Comparison of ENCODE assay signal across 9 mouse cellular contexts in the genomic region with DNA sequence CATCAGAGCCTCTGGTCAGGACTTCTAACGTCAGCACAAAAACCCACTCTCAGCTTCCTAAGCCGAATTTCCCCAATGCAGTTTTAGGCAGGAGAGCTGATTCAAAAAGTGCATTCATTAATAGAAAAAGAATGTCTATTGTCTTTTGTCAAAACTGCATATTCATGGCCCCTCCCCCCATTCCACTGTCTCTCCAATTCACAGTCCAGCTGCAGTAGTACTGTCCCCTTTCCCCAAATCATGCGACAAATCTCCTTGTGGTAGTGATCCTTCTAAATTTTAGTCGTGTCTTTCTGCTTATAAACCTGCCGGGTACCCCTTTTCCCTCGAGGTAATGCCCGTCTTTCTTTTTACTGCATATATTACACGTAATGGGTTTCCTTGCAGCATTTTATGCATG. TPM values are rescaled to one million over a fixed set of nuclear protein-coding genes. Genes with fewer than 3 reads are reported as not detected.
DNase-seq lines count a peak whose midpoint lies in the region; ATAC-seq and TF ChIP-seq lines count a peak whose summit lies in the region.
"Had no signal": no experiment of that assay in that cellular context is flagged by ENCODE, and none has a peak within 500 bp of the region (broad histone marks: within the 10 kb centered on the region; RNA-seq: fewer than 3 reads in every experiment).

No protein-coding gene starts in this region.

- peaks cover 29% of the 10 kb centered on the region for H3K36me3 ChIP-seq in intestine, embryonic 15.5 days
- H3K36me3 ChIP-seq in intestine, postnatal 0 days (ENCODE audit: control insufficient read depth, insufficient read depth): peaks cover 36% of the 10 kb centered on the region
- H3K36me3 ChIP-seq in stomach, embryonic 14.5 days (ENCODE audit: control insufficient read depth, insufficient read depth, low read length): peaks cover 36% of the 10 kb centered on the region
- H3K36me3 ChIP-seq in stomach, postnatal 0 days (ENCODE audit: control insufficient read depth, insufficient read depth, low read length): peaks cover 30% of the 10 kb centered on the region
- H3K36me3 ChIP-seq in limb, embryonic 14.5 days (ENCODE audit: control insufficient read depth, insufficient read depth, low read length): peaks cover 44% of the 10 kb centered on the region
- H3K36me3 ChIP-seq in stomach, embryonic 16.5 days (ENCODE audit: control insufficient read depth, insufficient read depth, low read length): peaks cover 20% of the 10 kb centered on the region

- ATAC-seq in intestine, embryonic 15.5 days: no peak
- ATAC-seq in intestine, postnatal 0 days: no peak
- no peak for ATAC-seq in stomach, embryonic 14.5 days (ENCODE audit: insufficient number of reproducible peaks, insufficient read depth, low FRiP score, low read depth)
- no peak for ATAC-seq in stomach, postnatal 0 days (ENCODE audit: low FRiP score, low TSS enrichment)
- ATAC-seq in limb, embryonic 14.5 days (ENCODE audit: low FRiP score, low read depth): no peak
- ATAC-seq in stomach, embryonic 16.5 days (ENCODE audit: insufficient read depth, low FRiP score): no peak

- H3K9me3 ChIP-seq in intestine, embryonic 15.5 days: no peaks in the 10 kb centered on the region
- H3K9me3 ChIP-seq in intestine, postnatal 0 days (ENCODE audit: control insufficient read depth): no peaks in the 10 kb centered on the region
- no peaks in the 10 kb centered on the region for H3K9me3 ChIP-seq in stomach, embryonic 14.5 days (ENCODE audit: control insufficient read depth, low read depth, low read length)
- H3K9me3 ChIP-seq in stomach, postnatal 0 days (ENCODE audit: control insufficient read depth, low read length): no peaks in the 10 kb centered on the region
- no peaks in the 10 kb centered on the region for H3K9me3 ChIP-seq in limb, embryonic 14.5 days (ENCODE audit: control insufficient read depth, low read length)
- H3K9me3 ChIP-seq in stomach, embryonic 16.5 days (replicated peaks; ENCODE audit: control insufficient read depth, low read length): no peaks in the 10 kb centered on the region
- H3K9me3 ChIP-seq: megakaryocyte, embryonic 14.5 days had no signal

- H3K27ac ChIP-seq in intestine, embryonic 15.5 days: no peak overlapping the region
- no peak overlapping the region for H3K27ac ChIP-seq in intestine, postnatal 0 days (ENCODE audit: low read depth, low read length)
- no peak overlapping the region for H3K27ac ChIP-seq in stomach, embryonic 14.5 days (ENCODE audit: low read length)
- H3K27ac ChIP-seq in stomach, postnatal 0 days (replicated peaks): no peak overlapping the region
- no peak overlapping the region for H3K27ac ChIP-seq in limb, embryonic 14.5 days (replicated peaks; ENCODE audit: low read depth, low read length)
- H3K27ac ChIP-seq in stomach, embryonic 16.5 days (ENCODE audit: low read length): no peak overlapping the region; the same call in 1 of the 2 replicates

- no peaks in the 10 kb centered on the region for H3K27me3 ChIP-seq in intestine, embryonic 15.5 days (replicated peaks)
- peaks cover 5% of the 10 kb centered on the region; the same call in 1 of the 2 replicates for H3K27me3 ChIP-seq in intestine, postnatal 0 days (replicated peaks; ENCODE audit: control insufficient read depth, insufficient read depth, low read length)
- no peaks in the 10 kb centered on the region for H3K27me3 ChIP-seq in stomach, embryonic 14.5 days (ENCODE audit: control insufficient read depth, insufficient read depth, low read length)
- H3K27me3 ChIP-seq in stomach, postnatal 0 days (ENCODE audit: control insufficient read depth, insufficient read depth, low read length): no peaks in the 10 kb centered on the region
- no peaks in the 10 kb centered on the region for H3K27me3 ChIP-seq in limb, embryonic 14.5 days (ENCODE audit: control insufficient read depth, insufficient read depth, low read length)
- H3K27me3 ChIP-seq in stomach, embryonic 16.5 days (ENCODE audit: control insufficient read depth, insufficient read depth, low read length): no peaks in the 10 kb centered on the region
- H3K27me3 ChIP-seq: megakaryocyte, embryonic 14.5 days had no signal

- no peak for TF ChIP-seq POLR2A in limb, embryonic 14.5 days (IDR thresholded peaks at IDR 0.05; ENCODE audit: borderline replicate concordance, extremely low read depth, insufficient read depth, insufficient read length)

- WGBS in intestine, embryonic 15.5 days: 63% methylated on average over 8 of the region's 8 CpGs
- 68% methylated on average over 8 of the region's 8 CpGs for WGBS in intestine, postnatal 0 days
- WGBS in stomach, embryonic 14.5 days: 66% methylated on average over 8 of the region's 8 CpGs
- 65% methylated on average over 8 of the region's 8 CpGs for WGBS in stomach, postnatal 0 days
- WGBS in limb, embryonic 14.5 days: 63% methylated on average over 8 of the region's 8 CpGs
- WGBS in stomach, embryonic 16.5 days: 62% methylated on average over 8 of the region's 8 CpGs

- no peak overlapping the region for H3K4me3 ChIP-seq in intestine, embryonic 15.5 days (replicated peaks)
- no peak overlapping the region for H3K4me3 ChIP-seq in intestine, postnatal 0 days (ENCODE audit: low read depth, low read length)
- H3K4me3 ChIP-seq in stomach, embryonic 14.5 days (ENCODE audit: low read depth, low read length): no peak overlapping the region
- H3K4me3 ChIP-seq in stomach, postnatal 0 days (ENCODE audit: low read depth, low read length): no peak overlapping the region
- no peak overlapping the region for H3K4me3 ChIP-seq in limb, embryonic 14.5 days (replicated peaks; ENCODE audit: low read length)
- H3K4me3 ChIP-seq in stomach, embryonic 16.5 days (replicated peaks; ENCODE audit: low read length): no peak overlapping the region

- no peak for DNase-seq in stomach, postnatal 0 days (ENCODE audit: low spot score)
- DNase-seq in limb, embryonic 14.5 days (ENCODE audit: low spot score): no peak
- DNase-seq in MN1 (ENCODE audit: low spot score): no peak
- DNase-seq in right cerebral cortex, postnatal 25 days: no peak

- H3K9ac ChIP-seq in intestine, embryonic 15.5 days: no peak overlapping the region
- no peak overlapping the region for H3K9ac ChIP-seq in intestine, postnatal 0 days (ENCODE audit: low read depth, low read length)
- H3K9ac ChIP-seq in stomach, embryonic 14.5 days (replicated peaks; ENCODE audit: low read depth, low read length): no peak overlapping the region
- H3K9ac ChIP-seq in stomach, postnatal 0 days (ENCODE audit: low read length): no peak overlapping the region
- no peak overlapping the region for H3K9ac ChIP-seq in limb, embryonic 14.5 days (ENCODE audit: low read depth, low read length, severe bottlenecking)
- no peak overlapping the region for H3K9ac ChIP-seq in stomach, embryonic 16.5 days (ENCODE audit: low read length)

- H3K4me1 ChIP-seq in intestine, embryonic 15.5 days (replicated peaks): 0 out of 2 replicates have a peak, but pooled peaks cover 5% of the 10 kb centered on the region
- no peaks in the 10 kb centered on the region for H3K4me1 ChIP-seq in intestine, postnatal 0 days (replicated peaks; ENCODE audit: control insufficient read depth, insufficient read depth, low read length)
- no peaks in the 10 kb centered on the region for H3K4me1 ChIP-seq in stomach, embryonic 14.5 days (ENCODE audit: control insufficient read depth, insufficient read depth, low read length)
- no peaks in the 10 kb centered on the region for H3K4me1 ChIP-seq in stomach, postnatal 0 days (replicated peaks; ENCODE audit: control insufficient read depth, insufficient read depth)
- H3K4me1 ChIP-seq in limb, embryonic 14.5 days (ENCODE audit: control insufficient read depth, insufficient read depth, low read length): no peaks in the 10 kb centered on the region
- 0 out of 2 replicates have a peak, but pooled peaks cover 3% of the 10 kb centered on the region for H3K4me1 ChIP-seq in stomach, embryonic 16.5 days (ENCODE audit: control insufficient read depth, insufficient read depth, low read length)

- no peak for TF ChIP-seq CTCF in intestine, postnatal 0 days (IDR thresholded peaks at IDR 0.05; ENCODE audit: low read depth)
- no peak for TF ChIP-seq CTCF in stomach, postnatal 0 days (IDR thresholded peaks at IDR 0.05; ENCODE audit: low read depth)

- no peak for TF ChIP-seq EP300 in stomach, postnatal 0 days (optimal IDR thresholded peaks at IDR 0.05)

- peak overlapping the region; percentile 37; the same call in 1 of the 2 replicates for H3K4me2 ChIP-seq in intestine, embryonic 15.5 days (replicated peaks)
- H3K4me2 ChIP-seq in intestine, postnatal 0 days (replicated peaks; ENCODE audit: low read depth): no peak overlapping the region
- H3K4me2 ChIP-seq in stomach, embryonic 14.5 days (replicated peaks; ENCODE audit: low read depth, low read length): peak overlapping the region; percentile 25; the same call in 1 of the 2 replicates
- H3K4me2 ChIP-seq in stomach, postnatal 0 days (replicated peaks; ENCODE audit: low read depth): no peak overlapping the region
- peak overlapping the region; percentile 16; the same call in 1 of the 2 replicates for H3K4me2 ChIP-seq in limb, embryonic 14.5 days (replicated peaks; ENCODE audit: low read depth, low read length, severe bottlenecking)
- H3K4me2 ChIP-seq in stomach, embryonic 16.5 days (ENCODE audit: low read depth, low read length): peak overlapping the region; percentile 28; the same call in 1 of the 2 replicates

RNA-seq across cellular contexts. Expression of a gene that starts 30.3 kb away (rescaled TPM):
- polyA plus RNA-seq in intestine, embryonic 15.5 days (2015; fragmentation: Nextera tagmentation; extraction: Ambion mirVana): 132 and 136 TPM in 2 replicates
- 18.1 and 19.0 TPM in 2 replicates for polyA plus RNA-seq in intestine, postnatal 0 days (2015; fragmentation: Nextera tagmentation; extraction: Ambion mirVana)
- polyA plus RNA-seq in stomach, embryonic 14.5 days (2014; fragmentation: Nextera tagmentation; extraction: Ambion mirVana): 120 and 139 TPM in 2 replicates
- 36.9 and 39.8 TPM in 2 replicates for polyA plus RNA-seq in stomach, postnatal 0 days (2015; fragmentation: Nextera tagmentation; extraction: Ambion mirVana)
- 108 and 155 TPM in 2 replicates for polyA plus RNA-seq in limb, embryonic 14.5 days (2012; rRNA removed)
- 134 and 141 TPM in 2 replicates for polyA plus RNA-seq in limb, embryonic 14.5 days (2014; fragmentation: Nextera tagmentation; extraction: Ambion mirVana)
- polyA plus RNA-seq in stomach, embryonic 16.5 days (2015; fragmentation: Nextera tagmentation; extraction: Ambion mirVana): 142 and 155 TPM in 2 replicates

RNA-seq across cellular contexts. Expression of a gene that starts 35.2 kb away (rescaled TPM):
- 5.2 and 6.6 TPM in 2 replicates for polyA plus RNA-seq in intestine, embryonic 15.5 days (2015; fragmentation: Nextera tagmentation; extraction: Ambion mirVana)
- 3.4 and 3.6 TPM in 2 replicates for polyA plus RNA-seq in intestine, postnatal 0 days (2015; fragmentation: Nextera tagmentation; extraction: Ambion mirVana)
- 7.0 and 8.5 TPM in 2 replicates for polyA plus RNA-seq in stomach, embryonic 14.5 days (2014; fragmentation: Nextera tagmentation; extraction: Ambion mirVana)
- polyA plus RNA-seq in stomach, postnatal 0 days (2015; fragmentation: Nextera tagmentation; extraction: Ambion mirVana): 3.7 and 4.1 TPM in 2 replicates
- polyA plus RNA-seq in limb, embryonic 14.5 days (2012; rRNA removed): 10.6 and 13.1 TPM in 2 replicates
- 7.2 TPM in 2 replicates for polyA plus RNA-seq in limb, embryonic 14.5 days (2014; fragmentation: Nextera tagmentation; extraction: Ambion mirVana)
- 4.9 and 5.5 TPM in 2 replicates for polyA plus RNA-seq in stomach, embryonic 16.5 days (2015; fragmentation: Nextera tagmentation; extraction: Ambion mirVana)

RNA-seq across cellular contexts. Expression of a gene that starts 51.0 kb away (rescaled TPM):
- polyA plus RNA-seq in intestine, embryonic 15.5 days (2015; fragmentation: Nextera tagmentation; extraction: Ambion mirVana): 5.4 and 5.6 TPM in 2 replicates
- 0.05 and 0.18 TPM in 2 replicates for polyA plus RNA-seq in intestine, postnatal 0 days (2015; fragmentation: Nextera tagmentation; extraction: Ambion mirVana)
- 1.1 and 1.5 TPM in 2 replicates for polyA plus RNA-seq in stomach, embryonic 14.5 days (2014; fragmentation: Nextera tagmentation; extraction: Ambion mirVana)
- 0.40 and 0.42 TPM in 2 replicates for polyA plus RNA-seq in stomach, postnatal 0 days (2015; fragmentation: Nextera tagmentation; extraction: Ambion mirVana)
- 1.7 and 2.1 TPM in 2 replicates for polyA plus RNA-seq in limb, embryonic 14.5 days (2012; rRNA removed)
- polyA plus RNA-seq in limb, embryonic 14.5 days (2014; fragmentation: Nextera tagmentation; extraction: Ambion mirVana): 0.97 and 1.6 TPM in 2 replicates
- polyA plus RNA-seq in stomach, embryonic 16.5 days (2015; fragmentation: Nextera tagmentation; extraction: Ambion mirVana): 13.3 and 17.0 TPM in 2 replicates

RNA-seq across cellular contexts. Expression of a gene that starts 56.3 kb away (rescaled TPM):
- polyA plus RNA-seq in intestine, embryonic 15.5 days (2015; fragmentation: Nextera tagmentation; extraction: Ambion mirVana): 109 and 116 TPM in 2 replicates
- polyA plus RNA-seq in intestine, postnatal 0 days (2015; fragmentation: Nextera tagmentation; extraction: Ambion mirVana): 88.1 and 91.6 TPM in 2 replicates
- polyA plus RNA-seq in stomach, embryonic 14.5 days (2014; fragmentation: Nextera tagmentation; extraction: Ambion mirVana): 150 and 155 TPM in 2 replicates
- polyA plus RNA-seq in stomach, postnatal 0 days (2015; fragmentation: Nextera tagmentation; extraction: Ambion mirVana): 99.7 and 100 TPM in 2 replicates
- 109 and 125 TPM in 2 replicates for polyA plus RNA-seq in limb, embryonic 14.5 days (2012; rRNA removed)
- polyA plus RNA-seq in limb, embryonic 14.5 days (2014; fragmentation: Nextera tagmentation; extraction: Ambion mirVana): 211 and 245 TPM in 2 replicates
- 109 and 128 TPM in 2 replicates for polyA plus RNA-seq in stomach, embryonic 16.5 days (2015; fragmentation: Nextera tagmentation; extraction: Ambion mirVana)

Comparison
In these comparisons a context has a peak if more than half of its experiments do, and no peak if none do; other contexts are left out.
1. H3K4me2 ChIP-seq: peak in intestine, embryonic 15.5 days (single experiment), stomach, embryonic 14.5 days (single experiment), limb, embryonic 14.5 days (single experiment) and stomach, embryonic 16.5 days (single experiment); none in intestine, postnatal 0 days (single experiment) and stomach, postnatal 0 days (single experiment).